Mouse (Mus musculus) ovary, postnatal 36 days (tissue): ENCODE measurements around the gene Pik3cd.
"Not testable (repeated sequence)": the region's sequence is repeated elsewhere in the genome, so short reads cannot be mapped to it uniquely, and the experiment has no call there.

ENCODE experiments used
- DNase-seq: peaks from one replicate; pipeline ENCODE4 v3.0.0; 2022; ENCODE audit warnings: low spot score, mixed read lengths

Pik3cd gene

GRCm38 (mm10) chr4:149650493-149651193 is 51.7 kb downstream of the Pik3cd start:
- peak; percentile 77 for DNase-seq

DNA sequence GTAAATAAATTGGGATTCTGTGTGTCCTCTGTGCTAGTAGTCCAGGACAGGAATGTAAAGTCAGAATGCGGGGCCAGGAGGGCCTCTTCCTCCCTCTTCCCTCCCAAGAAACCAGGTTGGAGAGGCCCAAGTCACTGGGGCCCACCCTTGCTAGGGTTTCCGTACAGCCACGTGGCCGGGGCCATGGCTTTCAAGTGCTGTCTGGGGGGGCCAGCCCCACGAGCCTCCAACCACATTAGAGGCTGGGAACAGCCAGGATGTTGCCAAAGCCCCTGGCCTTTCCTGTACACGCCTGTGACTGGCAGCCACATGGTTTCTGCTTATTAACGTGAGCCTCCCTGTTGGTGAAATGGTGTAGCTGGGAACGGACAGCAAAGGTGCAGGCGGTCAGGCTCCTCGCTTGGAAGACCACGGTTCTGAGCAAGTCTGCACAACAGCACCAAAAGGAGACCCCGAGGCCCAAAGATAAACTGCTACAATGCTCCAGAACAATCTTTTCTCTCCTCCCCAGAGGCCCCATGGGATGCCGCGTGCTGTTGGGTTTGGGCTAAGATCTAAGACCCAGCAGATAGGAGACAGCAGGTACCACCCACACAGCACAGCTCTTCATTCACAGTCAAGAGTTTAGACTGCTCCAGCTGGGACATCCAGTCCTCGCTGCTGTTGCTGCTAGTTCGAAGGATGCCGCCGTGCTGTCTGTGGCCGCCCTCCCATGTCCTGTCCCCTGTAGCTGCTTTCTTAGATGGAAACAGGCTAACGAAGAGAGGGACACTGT is 54.2 kb downstream of the Pik3cd start:
- no peak for DNase-seq

- no peak for DNase-seq
Measured at GRCm38 (mm10) chr4:149645761-149646160, 56.6 kb downstream of the Pik3cd start.

- DNase-seq: no peak
Measured at GRCm38 (mm10) chr4:149641956-149642355, 60.4 kb downstream of the Pik3cd start.

GRCm38 (mm10) chr4:149641400-149641799 is 61.0 kb downstream of the Pik3cd start:
- DNase-seq: no peak

DNA sequence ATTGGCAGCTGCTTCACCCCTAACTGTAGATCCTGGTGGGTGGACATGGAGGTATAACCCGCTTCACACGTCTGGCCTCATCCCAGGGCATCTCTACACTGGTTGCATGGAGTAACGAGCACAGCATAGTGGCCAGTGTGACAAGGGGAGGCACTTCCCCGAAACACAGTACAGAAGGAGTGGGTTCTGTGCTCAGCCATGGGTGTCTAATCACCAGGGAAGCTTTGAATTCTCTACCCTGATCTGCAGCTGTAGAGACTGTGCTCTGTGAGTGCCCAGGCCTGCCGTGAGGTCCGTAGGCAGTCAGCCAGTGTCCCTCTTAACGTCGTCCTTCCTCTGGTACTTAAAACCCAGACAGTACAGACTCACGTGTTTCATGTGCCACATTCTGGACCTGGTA is 61.5 kb downstream of the Pik3cd start:
- DNase-seq: no peak

DNA sequence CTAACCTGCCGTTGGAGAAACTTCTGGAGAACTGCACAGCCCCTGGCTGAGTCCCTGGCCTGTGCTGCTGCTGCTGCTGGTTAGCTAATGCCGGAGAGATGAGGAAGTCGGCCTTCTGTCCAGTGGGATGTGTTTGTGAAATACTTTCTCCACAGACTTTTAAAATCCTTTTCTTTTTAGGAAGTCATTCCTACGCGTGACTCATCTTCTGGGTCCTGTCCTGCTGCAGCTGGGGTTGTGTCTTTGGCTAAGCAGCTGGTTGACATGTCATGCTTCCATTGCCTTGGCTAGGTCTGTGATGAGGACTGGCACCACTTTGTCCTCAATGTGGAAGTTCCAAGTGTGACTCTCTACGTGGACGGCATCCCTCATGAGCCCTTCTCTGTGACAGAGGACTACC is 64.4 kb downstream of the Pik3cd start:
- no peak for DNase-seq

GRCm38 (mm10) chr4:149635915-149636415 is 66.4 kb downstream of the Pik3cd start:
- no peak for DNase-seq

- no peak for DNase-seq
Measured at GRCm38 (mm10) chr4:149634966-149635365, 67.4 kb downstream of the Pik3cd start.

GRCm38 (mm10) chr4:149634157-149634556 is 68.2 kb downstream of the Pik3cd start:
- DNase-seq: no peak

DNA sequence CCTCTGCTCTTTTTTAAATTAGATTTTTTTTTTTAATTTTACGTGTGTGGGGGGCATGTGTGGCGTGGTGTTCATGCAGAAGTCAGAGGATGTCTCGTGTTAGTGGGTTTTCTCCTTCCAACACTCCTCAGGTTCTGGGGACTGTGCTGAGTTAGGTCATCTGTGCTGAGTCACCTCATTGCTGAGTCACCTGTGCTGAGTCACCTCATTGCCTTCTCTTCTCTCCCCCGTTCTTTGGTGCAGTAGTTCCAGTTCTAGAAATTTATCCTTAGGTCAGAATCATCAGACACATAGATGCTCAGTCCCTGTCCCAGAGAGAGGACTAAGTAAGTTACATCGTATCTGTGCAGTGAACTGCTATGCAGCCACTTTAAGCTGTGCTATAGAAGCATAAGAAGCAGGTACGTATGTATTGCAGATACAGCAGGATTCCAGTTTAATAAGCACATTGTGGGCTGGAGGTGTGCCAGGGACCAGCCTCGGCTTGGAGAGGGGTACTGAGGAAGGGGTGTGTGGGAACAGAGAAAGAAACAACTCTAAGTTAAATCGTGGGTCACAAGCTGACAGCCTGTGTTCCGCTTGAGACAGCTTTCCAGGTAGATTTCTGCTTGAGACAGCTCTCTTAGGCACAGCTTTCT is 69.6 kb downstream of the Pik3cd start:
- DNase-seq: no peak

- DNase-seq: no peak
Measured at GRCm38 (mm10) chr4:149628810-149629209, 73.6 kb downstream of the Pik3cd start.

DNA sequence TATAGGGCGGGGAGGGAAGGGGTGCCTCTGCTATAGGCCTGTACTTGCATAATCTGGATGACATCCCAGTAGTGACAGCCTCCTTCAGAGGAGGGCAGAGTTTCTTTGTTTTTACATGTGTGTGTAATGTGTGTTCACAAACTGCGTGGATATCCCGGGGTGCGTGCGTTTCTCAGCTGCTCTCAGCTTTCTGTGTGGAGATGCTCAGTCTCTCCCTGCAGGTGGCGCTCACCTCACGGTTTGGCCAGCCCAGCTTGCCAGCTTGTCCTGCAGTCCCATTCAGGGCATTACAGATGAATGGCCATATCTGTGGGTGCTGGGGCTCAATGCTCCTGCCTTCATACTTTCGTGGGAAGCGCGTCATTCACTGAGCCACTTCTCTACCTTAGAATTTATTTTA is 74.0 kb downstream of the Pik3cd start:
- DNase-seq: peak; percentile 47

DNA sequence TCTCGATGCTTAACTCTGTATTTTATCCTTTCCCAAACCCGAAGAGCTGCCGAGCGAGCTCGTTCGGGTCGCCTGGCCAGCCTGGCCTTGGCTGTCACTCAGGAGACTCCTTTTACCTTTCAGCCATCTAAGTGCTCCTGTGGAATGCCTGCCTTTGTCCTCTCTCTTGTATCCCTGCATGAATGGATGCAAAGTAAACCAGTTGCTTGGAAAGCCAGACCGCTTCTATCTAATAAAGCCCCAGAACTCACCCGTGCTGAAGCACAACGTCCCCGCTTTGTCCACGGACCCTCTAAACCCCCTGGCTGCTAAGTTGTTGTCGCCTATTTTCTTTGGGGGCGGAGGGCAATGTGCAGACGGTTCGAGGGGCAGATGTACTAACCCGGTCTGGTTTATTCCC is 75.6 kb downstream of the Pik3cd start:
- DNase-seq: no peak

- DNase-seq: no peak
Measured at GRCm38 (mm10) chr4:149623711-149624110, 78.7 kb downstream of the Pik3cd start.

DNA sequence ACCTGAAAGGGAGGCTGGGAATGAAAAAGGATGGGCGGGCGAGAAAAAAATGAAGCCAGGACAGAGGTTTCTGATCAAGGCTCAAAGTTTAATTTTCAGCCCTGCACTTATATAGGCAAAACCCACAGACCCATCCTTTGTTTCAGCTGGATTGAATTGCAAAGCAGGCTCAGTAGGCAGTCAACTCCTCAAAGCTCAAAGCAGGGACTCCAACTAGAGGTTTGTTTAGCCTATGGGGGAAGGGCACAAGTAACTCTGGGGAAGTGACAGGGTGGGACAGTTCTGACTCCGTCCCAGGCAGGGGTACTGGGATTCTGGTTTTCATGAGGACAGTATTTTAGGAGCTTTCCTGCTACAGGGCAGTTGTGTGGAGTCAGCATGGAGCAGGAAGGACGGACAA is 81.1 kb downstream of the Pik3cd start:
- DNase-seq: no peak

- DNase-seq: no peak
Measured at GRCm38 (mm10) chr4:149619988-149620387, 82.4 kb downstream of the Pik3cd start.

- not testable (repeated sequence) for DNase-seq
Measured at GRCm38 (mm10) chr4:149616999-149617398, 85.4 kb downstream of the Pik3cd start.

- DNase-seq: no peak
Measured at GRCm38 (mm10) chr4:149614869-149615268, 87.5 kb downstream of the Pik3cd start.

DNA sequence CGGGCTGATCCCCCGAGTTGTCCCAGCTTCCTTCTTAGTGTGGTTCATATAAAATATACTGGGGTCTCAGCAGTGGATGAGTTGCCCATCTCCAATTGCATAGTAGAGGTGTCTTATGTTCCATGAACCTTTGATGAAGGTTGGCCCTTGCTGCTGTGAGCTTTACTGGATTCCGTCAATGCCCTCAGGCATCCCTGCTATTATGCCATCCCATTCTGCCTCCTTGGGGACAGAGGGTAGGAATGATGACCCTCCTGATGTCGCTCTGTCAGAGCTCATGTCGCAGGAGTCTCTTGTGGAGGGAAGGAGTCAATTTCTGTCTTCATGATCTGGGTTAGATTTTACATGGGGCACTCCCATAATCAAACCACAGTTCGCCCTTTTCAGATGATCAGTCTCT is 88.9 kb downstream of the Pik3cd start:
- not testable (repeated sequence) for DNase-seq

DNA sequence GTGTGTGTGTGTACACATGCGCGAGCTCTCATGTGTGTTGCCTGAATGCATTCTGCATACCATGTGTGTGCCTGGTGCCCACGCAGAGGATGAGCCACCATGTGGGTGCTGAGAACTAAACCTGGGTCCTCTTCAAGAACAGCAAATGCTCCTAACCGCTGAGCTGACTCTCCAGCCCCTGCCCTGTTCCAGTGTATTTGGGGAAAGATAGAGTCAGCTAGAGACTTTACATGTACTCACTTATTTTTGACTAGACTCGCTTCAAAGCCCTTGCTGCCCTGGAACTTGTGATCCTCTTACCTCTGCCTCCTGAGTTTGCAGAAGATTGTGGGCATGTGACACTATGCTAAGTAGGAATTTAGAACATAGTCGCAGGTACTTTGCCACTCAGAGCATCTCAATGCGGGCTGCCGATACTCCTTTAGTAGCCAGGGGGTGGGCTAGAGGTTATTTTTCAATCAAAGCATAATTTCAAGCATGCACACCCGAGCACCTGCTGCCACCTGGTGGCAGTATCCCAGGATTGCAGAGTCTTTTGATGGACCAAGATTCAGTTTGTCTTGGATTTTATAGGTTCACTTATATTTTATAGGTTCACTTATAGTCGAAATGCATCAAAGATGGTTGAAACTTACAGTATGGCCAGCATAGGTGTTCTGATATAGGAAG is 90.9 kb downstream of the Pik3cd start:
- DNase-seq: peak; percentile 31
